Mouse (Mus musculus) spleen, adult 2 months (tissue): ENCODE data around the gene Phlda2.
A peak's percentile ranks its signal among the peaks of the same experiment; 100 is the strongest.

Source experiments
- CTCF ChIP-seq: fragments of 200-500 bp; IDR thresholded peaks from 2 replicates; pipeline ENCODE4 v1.5.1; 2011; ENCODE audit warnings: mild to moderate bottlenecking, inconsistent platforms; ENCODE audit not compliant: insufficient read depth, insufficient read length, insufficient replicate concordance; ENCODE audit errors: extremely low read depth
- POLR2A ChIP-seq: fragments of 200-500 bp; IDR thresholded peaks from 2 replicates; pipeline ENCODE4 v1.6.1; 2011; ENCODE audit warnings: low read depth, low read length, inconsistent platforms

GRCm38 (mm10) chr7:143506675-143507074, 3.7 kb upstream of the Phlda2 start:
- TF ChIP-seq POLR2A = no peak
- TF ChIP-seq CTCF = peak; percentile 29; the same call in 1 of the 2 replicates
